Mouse (Mus musculus) lung, postnatal 0 days (tissue): ENCODE measurements around the gene Cldn1.

Source experiments
- CTCF ChIP-seq: IDR thresholded peaks from 2 replicates; pipeline ENCODE4 v1.5.1; 2016; ENCODE audit warnings: antibody characterized with exemption, mild to moderate bottlenecking
- EP300 ChIP-seq: IDR thresholded peaks from 2 replicates; pipeline ENCODE4 v1.6.1; 2016; ENCODE audit warnings: antibody characterized with exemption, mild to moderate bottlenecking, control low read depth

GRCm38 (mm10) chr16:26370127-26370526 lies 1.5 kb downstream of the Cldn1 start:
- TF ChIP-seq CTCF: no peak
- TF ChIP-seq EP300: no peak
